In the genomic region with DNA sequence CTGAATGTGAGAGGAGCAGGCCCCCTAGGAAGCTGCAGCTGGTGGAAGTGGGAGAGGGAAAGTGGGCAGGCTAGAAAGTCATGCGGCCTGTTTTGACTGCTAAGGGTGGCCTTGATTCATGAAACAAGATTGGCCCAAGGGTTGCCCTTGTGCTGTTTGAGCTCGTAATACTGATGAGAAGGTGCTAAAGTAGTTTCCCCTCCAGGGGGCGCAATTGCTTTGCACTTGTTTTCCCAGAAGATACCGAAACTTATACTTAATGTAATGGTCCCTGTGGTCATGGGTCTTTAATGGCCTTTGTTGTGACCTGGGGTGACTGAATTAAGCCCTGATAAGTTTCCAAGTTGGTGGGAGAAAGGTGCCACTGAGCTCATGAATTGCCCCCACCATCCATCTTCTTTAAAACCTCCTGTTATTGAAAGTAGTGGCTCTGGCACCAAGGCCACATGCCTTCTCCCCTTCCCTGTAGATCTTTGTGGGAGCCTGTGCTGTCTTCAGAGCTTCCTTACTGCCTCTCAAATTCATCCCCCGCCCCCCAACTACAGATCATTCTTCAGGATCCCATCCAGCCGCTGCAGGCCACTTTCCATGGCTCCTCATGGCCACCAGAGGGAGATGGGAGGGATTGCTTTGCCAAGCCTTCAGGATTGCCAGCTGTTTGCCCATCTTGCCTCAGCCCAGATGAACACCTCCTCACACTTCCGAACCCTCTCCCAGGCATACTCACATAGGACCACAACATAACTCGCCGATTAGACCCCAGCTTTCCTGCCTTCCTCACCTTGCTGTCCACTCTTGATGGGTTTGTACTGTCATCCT, we compare ENCODE assay signal across 7 mouse cellular contexts. TPM values are rescaled to one million over a fixed set of nuclear protein-coding genes. Genes with fewer than 3 reads are reported as not detected.
DNase-seq lines count a peak whose midpoint lies in the region; ATAC-seq and TF ChIP-seq lines count a peak whose summit lies in the region.

No protein-coding gene starts in this region.

- no peak for TF ChIP-seq POLR2A in cerebellum, adult 2 months (IDR thresholded peaks at IDR 0.05; ENCODE audit: borderline replicate concordance, insufficient read depth, low read length)

- H3K4me2 ChIP-seq in neural tube, embryonic 15.5 days: no peak overlapping the region
- H3K4me2 ChIP-seq in liver, embryonic 12.5 days: no peak overlapping the region

- intact Hi-C loops in gastrocnemius, postnatal 36 days (cut with DNase I): loop anchor here (10.0 kb wide), 1 partner anchor 445 kb away; no protein-coding TSS in a partner anchor

- no peaks in the 10 kb centered on the region for H3K9me3 ChIP-seq in neural tube, embryonic 15.5 days (replicated peaks)
- no peaks in the 10 kb centered on the region for H3K9me3 ChIP-seq in liver, embryonic 12.5 days (replicated peaks)

- TF ChIP-seq CTCF in cerebellum, adult 2 months (IDR thresholded peaks at IDR 0.05; ENCODE audit: borderline replicate concordance, insufficient read depth, low read depth, low read length): peak; percentile 47; the same call in 1 of the 2 replicates

- no peak for ATAC-seq in neural tube, embryonic 15.5 days (ENCODE audit: low FRiP score)
- ATAC-seq in liver, embryonic 12.5 days: 0 out of 2 replicates have a peak, but pooled peaks have one; percentile 15

- H3K27me3 ChIP-seq in neural tube, embryonic 15.5 days (replicated peaks): no peaks in the 10 kb centered on the region
- H3K27me3 ChIP-seq in cerebellum, adult 2 months (ENCODE audit: control insufficient read depth, insufficient read depth, low read length): no peaks in the 10 kb centered on the region
- H3K27me3 ChIP-seq in liver, embryonic 12.5 days (replicated peaks): no peaks in the 10 kb centered on the region

- H3K36me3 ChIP-seq in neural tube, embryonic 15.5 days: peaks cover 27% of the 10 kb centered on the region
- H3K36me3 ChIP-seq in liver, embryonic 12.5 days: peaks cover 39% of the 10 kb centered on the region

- H3K9ac ChIP-seq in neural tube, embryonic 15.5 days (replicated peaks): no peak overlapping the region
- no peak overlapping the region for H3K9ac ChIP-seq in liver, embryonic 12.5 days

- DNase-seq in neural tube, embryonic 10.5 days (ENCODE audit: extremely low spot score, low spot score): peak; percentile 49
- DNase-seq in WW6 (ENCODE audit: low read depth, low spot score): peak; percentile 46
- peak; percentile 62 to 71 for DNase-seq in cerebellum, adult 2 months
- peak; percentile 35 to 41 for DNase-seq in gastrocnemius, postnatal 36 days
- peak; percentile 59 for DNase-seq in ovary, postnatal 36 days (ENCODE audit: low spot score)

- no peak overlapping the region for H3K4me3 ChIP-seq in neural tube, embryonic 15.5 days (replicated peaks)
- H3K4me3 ChIP-seq in cerebellum, adult 2 months (replicated peaks; ENCODE audit: insufficient read depth, low read depth, low read length): no peak overlapping the region
- no peak overlapping the region for H3K4me3 ChIP-seq in liver, embryonic 12.5 days

- no peak overlapping the region for H3K27ac ChIP-seq in neural tube, embryonic 15.5 days (replicated peaks)
- no peak overlapping the region for H3K27ac ChIP-seq in cerebellum, adult 2 months (ENCODE audit: insufficient read depth, low read length)
- no peak overlapping the region for H3K27ac ChIP-seq in liver, embryonic 12.5 days

- peaks cover 12% of the 10 kb centered on the region; the same call in 1 of the 2 replicates for H3K4me1 ChIP-seq in neural tube, embryonic 15.5 days
- peaks cover 15% of the 10 kb centered on the region for H3K4me1 ChIP-seq in cerebellum, adult 2 months (ENCODE audit: control insufficient read depth, insufficient read depth, low read length)
- peaks cover 13% of the 10 kb centered on the region; the same call in 1 of the 2 replicates for H3K4me1 ChIP-seq in liver, embryonic 12.5 days

- 73% methylated on average over 9 of the region's 9 CpGs for WGBS in neural tube, embryonic 15.5 days
- 58% methylated on average over 9 of the region's 9 CpGs for WGBS in cerebellum, adult 2 months
- WGBS in liver, embryonic 12.5 days (ENCODE audit: insufficient replicate concordance): 69% methylated on average over 9 of the region's 9 CpGs

RNA-seq across cellular contexts. Expression of a gene that starts 11.1 kb away (rescaled TPM):
- 26.8 and 28.8 TPM in 2 replicates for polyA plus RNA-seq in neural tube, embryonic 15.5 days (2015; fragmentation: Nextera tagmentation; extraction: Ambion mirVana)
- 37.6 and 39.9 TPM in 2 replicates for polyA plus RNA-seq in cerebellum, adult 2 months (2012; rRNA removed)
- total RNA-seq in gastrocnemius, postnatal 36 days (2021): 10 to 100 TPM; 15.8 to 16.0 TPM
- polyA plus RNA-seq in liver, embryonic 12.5 days (2016; fragmentation: Nextera tagmentation; extraction: Ambion mirVana): 28.3 and 30.5 TPM in 2 replicates
